Mouse (Mus musculus) embryo, embryonic 10 days (tissue): Measurements from ENCODE around the gene Ctnnd1.

Experiments
- DNase-seq: peaks from one replicate; pipeline ENCODE4 v3.0.0-alpha.2; 2015; ENCODE audit warnings: low spot score

The Ctnnd1 gene

GRCm38 (mm10) chr2:84607842-84608241 lies 42.7 kb downstream of the Ctnnd1 start:
- no peak for DNase-seq

GRCm38 (mm10) chr2:84600977-84601376 lies 49.6 kb downstream of the Ctnnd1 start:
- no peak for DNase-seq

DNA sequence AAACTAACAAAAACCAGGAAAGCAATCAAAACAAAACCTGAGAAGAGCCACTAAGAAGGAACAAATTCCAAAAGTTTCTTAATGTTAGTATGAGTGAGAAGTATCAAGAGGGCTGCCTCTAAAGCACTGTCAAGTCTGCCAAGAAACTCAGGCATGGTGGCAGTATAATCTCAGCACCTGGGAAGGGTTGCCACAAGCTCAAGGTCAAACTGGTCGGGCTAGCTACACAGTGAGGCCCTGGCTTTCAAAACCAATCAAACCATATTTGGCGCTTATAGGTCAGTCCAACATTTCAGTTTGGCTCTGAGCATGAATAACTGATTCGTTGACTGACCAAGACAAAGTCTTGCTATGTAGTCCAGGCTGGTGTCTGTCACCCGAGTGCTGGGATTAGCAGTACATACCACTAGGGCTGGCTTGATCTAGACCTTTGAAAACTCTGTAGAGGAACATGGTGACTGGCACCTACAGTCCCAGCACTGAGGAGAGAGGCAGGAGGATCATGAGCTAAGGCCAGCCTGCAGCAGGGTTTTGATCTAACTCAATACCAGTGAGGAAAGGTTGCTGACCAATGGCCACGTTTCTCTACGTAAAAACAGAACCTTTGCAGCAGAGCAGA lies 51.2 kb downstream of the Ctnnd1 start:
- no peak for DNase-seq

DNA sequence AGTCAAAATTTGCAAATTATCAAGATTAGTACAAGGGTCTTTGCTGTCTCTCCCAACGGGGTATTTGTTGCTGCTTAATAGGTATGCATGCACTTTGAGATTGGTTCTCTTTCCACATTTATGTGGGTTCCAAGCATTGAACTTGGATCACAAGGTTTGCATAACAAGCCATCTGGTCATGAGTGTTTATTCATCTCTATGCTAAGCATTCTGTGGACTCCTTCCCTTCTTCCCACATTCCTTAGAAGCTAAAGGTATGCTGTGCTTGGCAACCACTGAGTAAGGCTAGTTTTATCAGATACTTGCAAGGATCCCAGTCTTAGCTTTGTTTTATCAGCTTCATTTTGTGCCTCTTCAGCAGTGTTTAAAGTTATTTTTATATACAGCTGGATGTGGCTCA lies 53.4 kb downstream of the Ctnnd1 start:
- DNase-seq = no peak

DNA sequence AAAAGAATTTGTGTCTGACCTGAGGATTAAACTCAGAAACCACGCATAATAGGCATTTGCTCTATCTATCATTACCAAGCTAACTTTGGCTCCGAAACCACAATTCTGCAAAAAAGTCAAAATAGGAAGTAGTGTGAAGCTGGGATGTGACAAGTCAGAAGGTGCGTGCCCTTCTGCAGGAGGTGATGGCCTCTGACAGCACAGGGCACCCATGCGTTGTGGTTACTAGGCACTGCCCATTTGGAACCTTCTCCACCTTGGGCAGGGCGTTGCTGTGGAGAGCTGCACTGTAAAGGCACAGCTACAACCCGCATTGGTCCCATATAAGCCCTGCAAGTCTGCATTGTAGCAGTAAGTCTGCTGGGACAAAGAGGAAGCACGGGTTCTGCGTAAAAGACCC lies 57.8 kb downstream of the Ctnnd1 start:
- DNase-seq = no peak

DNA sequence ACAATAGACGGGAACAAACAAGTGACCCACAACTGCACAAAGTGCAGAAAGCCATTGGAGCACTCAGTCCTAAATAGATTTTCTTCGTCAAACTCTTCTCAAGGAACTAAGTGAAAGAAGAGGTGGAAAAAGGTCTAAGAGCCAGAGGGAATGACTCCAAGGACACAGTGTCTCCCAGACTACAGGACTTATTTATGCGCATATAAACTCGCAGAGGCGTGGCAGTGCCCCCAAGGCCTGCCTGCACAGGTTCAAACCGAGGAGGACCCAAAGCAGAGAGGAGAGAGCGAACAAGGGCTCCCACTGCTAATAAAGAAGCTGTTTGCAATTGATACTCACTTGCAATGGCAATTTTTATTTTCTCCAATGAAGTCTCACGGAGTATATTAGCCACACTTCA lies 64.9 kb downstream of the Ctnnd1 start:
- no peak for DNase-seq

DNA sequence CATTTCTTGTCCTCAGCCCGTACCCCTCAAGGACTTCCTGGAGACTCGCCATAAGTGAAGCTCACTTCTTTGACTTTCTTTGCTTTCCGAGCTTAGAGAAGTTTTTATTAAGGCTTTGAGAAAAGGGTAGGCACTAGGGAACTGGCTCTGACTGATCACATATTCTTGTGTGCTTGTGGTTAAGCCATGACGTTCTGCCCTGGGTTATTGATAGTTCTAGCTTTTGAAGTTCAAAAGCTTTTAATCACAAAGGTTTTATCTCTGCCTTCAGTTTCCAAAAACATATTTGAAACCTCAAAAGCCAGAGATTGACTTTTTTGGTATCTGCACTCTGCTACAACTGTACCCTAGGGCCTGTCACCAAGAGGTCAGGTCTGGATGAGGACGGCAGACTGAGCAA lies 68.3 kb downstream of the Ctnnd1 start:
- DNase-seq = no peak

- no peak for DNase-seq
Measured at GRCm38 (mm10) chr2:84581208-84581607, 69.4 kb downstream of the Ctnnd1 start.

DNA sequence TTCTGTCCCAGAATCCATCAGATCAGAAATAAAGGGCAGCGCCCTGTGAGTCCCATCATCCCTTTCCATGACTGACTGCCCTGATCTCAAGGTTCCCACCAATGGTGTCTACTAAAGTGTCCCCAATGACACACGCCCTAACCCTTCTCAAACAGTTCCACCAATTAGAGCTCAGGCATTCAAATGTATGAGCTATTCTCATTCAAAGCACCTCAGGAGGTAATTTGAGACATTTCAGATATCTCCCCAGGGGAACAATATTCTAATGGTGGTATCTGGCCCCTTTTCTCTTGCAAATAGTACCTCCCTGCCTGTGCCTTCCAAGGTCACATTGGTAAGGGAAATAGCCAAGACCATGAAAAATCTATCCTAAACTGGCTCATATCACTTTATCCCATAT lies 71.3 kb downstream of the Ctnnd1 start:
- no peak for DNase-seq

DNA sequence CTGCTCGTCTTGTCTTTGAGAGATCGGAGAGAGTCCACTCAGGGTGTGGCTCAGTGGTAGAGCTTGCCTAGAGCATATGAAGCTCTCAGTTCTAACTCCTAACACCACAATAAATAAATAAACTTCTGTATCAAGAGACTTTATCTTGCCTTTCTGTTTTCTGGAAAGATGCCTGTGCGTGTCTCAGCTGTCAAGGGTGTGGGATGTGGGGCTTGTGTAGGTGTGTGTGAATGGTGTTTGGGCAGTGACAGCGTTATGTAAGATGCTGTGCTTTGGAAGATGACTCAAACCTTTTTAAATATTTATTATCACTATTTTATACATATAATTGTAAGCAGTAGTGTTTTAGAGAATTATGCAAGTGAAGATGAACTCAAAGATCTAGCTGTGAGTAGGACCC lies 76.4 kb downstream of the Ctnnd1 start:
- DNase-seq = no peak

DNA sequence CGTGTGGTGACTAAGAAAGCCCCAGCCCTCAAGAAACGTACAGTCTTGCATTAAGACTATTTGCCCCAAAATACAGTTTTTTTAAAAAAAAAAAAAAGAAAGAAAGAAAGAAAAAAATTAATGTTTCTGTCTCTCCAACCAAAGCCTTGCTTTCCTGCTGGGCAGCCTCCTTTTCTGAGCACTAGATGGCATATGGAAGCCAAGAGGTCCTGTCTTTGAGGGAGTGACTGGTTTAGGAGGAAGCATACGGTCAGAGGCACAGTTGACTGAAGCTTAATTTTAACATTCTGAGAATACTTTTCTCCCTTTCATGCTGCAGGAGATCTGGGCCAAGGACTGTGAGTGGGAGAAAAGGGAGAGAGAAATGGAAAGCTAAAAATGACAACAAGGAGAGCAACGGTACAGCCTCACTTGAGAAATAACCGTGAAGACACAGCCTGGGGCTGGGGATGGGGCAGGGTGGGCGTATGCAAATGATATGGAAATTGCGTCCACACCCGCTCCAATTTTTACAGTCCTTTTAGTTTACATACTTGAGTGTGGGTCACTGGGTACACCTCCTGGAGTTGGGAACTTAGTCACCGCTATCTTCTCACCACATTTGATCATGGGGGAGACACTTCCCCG lies 93.6 kb downstream of the Ctnnd1 start:
- DNase-seq = peak; percentile 14

DNA sequence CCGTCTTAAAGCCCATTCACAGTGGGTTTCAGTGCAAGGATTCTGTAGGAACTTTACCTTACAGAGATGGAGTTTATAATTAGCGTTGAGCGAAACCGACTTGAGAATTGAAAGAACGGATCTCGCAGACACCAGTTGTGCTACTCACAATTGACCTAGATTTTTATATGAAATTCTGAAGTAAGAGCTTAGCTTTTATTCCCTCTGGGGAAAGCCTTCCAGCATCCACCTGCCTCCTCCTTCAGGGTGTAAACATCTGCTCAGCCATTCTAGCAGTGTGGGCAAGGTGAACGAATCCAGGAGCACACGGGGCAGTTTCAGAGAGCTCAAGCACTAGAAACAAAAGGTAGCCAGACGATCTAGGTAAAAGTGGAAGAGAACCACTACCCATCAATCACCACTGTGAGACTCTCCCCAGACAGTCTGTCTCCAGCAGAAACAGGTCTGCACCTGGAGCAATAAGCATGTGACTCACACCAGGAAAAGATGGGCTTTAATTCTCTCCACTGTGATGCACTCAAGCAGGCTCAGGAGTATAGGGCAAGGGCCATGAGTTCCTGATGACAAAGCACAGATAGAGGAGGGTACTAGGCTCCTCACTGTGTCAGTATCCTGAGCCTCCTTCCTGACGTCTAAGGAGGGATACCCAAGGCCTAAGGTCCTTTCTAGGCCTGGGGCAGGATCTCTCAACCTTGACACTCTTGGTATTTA lies 99.0 kb downstream of the Ctnnd1 start:
- no peak for DNase-seq
